Comparison of ENCODE assay signal across 8 mouse cellular contexts in the genomic region with DNA sequence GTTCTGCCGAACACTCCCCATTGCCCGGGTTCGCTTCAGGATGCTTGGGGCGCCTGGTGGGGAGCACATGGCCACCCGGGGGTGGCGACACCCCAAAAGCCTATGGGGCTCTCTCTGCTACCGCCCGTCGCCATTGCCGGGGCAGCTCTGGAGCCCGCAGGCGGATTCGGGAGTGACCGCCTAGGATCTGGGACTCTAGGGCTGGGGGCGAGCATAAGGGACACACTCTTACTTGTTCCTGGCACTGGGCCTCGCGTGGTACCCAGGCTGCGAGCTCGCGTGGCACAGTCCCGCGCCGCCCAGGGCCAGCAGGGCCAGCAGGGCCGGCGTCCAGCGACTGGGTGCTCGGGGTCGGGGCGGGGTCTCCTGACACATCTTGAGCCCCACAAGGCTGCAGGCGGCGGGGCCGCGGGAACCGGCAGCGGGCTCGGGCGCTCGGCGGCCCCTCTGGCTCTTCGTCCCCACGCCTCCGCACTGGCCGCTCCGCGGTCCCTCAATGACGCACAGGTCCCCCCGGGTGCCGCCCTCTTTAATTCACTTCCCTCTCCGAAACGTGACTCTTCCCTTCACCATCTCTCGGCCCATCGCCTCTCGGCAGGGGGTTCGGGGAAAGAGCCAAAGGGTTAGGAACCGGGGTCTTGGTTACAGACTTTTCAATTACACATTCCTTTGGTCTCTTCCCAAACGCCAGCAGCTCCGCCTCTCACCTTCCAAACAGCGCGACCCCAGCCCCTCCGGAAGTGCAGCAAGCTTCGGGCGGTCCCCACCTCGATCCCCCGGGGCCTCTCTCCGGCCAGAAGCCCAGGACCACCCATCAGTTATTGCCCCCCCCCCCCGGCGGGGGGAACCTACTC. TPM values are rescaled to one million over a fixed set of nuclear protein-coding genes. Genes with fewer than 3 reads are reported as not detected.
A peak's percentile ranks its signal among the peaks of the same experiment; 100 is the strongest.
DNase-seq lines count a peak whose midpoint lies in the region; ATAC-seq and TF ChIP-seq lines count a peak whose summit lies in the region.

No protein-coding gene starts in this region.

- TF ChIP-seq CTCF in C2C12 (IDR thresholded peaks at IDR 0.05; ENCODE audit: control insufficient read depth, insufficient read depth, insufficient read length) = no peak
- no peak for TF ChIP-seq CTCF in heart, postnatal 0 days (IDR thresholded peaks at IDR 0.05; ENCODE audit: low read depth)
- no peak for TF ChIP-seq CTCF in midbrain, postnatal 0 days (IDR thresholded peaks at IDR 0.05)

- H3K27ac ChIP-seq in heart, postnatal 0 days (ENCODE audit: low read depth) = peak overlapping the region; percentile 3; the same call in 1 of the 2 replicates
- H3K27ac ChIP-seq in liver, embryonic 11.5 days (ENCODE audit: low read depth, low read length) = peak overlapping the region; percentile 47
- H3K27ac ChIP-seq in midbrain, postnatal 0 days (ENCODE audit: low read depth, low read length) = no peak overlapping the region

- H3K4me2 ChIP-seq in heart, postnatal 0 days (ENCODE audit: low read depth, low read length) = peak overlapping the region; percentile 93
- peak overlapping the region; percentile 100 for H3K4me2 ChIP-seq in liver, embryonic 11.5 days
- H3K4me2 ChIP-seq in midbrain, postnatal 0 days (ENCODE audit: low read depth, low read length, poor library complexity, severe bottlenecking) = peak overlapping the region; percentile 100

- H3K9me3 ChIP-seq in heart, postnatal 0 days (replicated peaks; ENCODE audit: control insufficient read depth, low read length) = no peaks in the 10 kb centered on the region
- no peaks in the 10 kb centered on the region for H3K9me3 ChIP-seq in liver, embryonic 11.5 days (ENCODE audit: control insufficient read depth, low read length)
- no peaks in the 10 kb centered on the region for H3K9me3 ChIP-seq in midbrain, postnatal 0 days (ENCODE audit: low read length)

- no peaks in the 10 kb centered on the region for H3K79me3 ChIP-seq in C2C12 (ENCODE audit: low read depth)

- H3ac ChIP-seq in C2C12 (ENCODE audit: control insufficient read depth, insufficient read length, low read depth) = peak overlapping the region; percentile 42

- peak overlapping the region; percentile 2 for H3K4me3 ChIP-seq in C2C12 (ENCODE audit: insufficient read depth, poor library complexity, severe bottlenecking)
- peak overlapping the region; percentile 75 for H3K4me3 ChIP-seq in heart, postnatal 0 days (ENCODE audit: low read depth, low read length)
- peak overlapping the region; percentile 73 for H3K4me3 ChIP-seq in liver, embryonic 11.5 days (ENCODE audit: low read depth, low read length)
- H3K4me3 ChIP-seq in midbrain, postnatal 0 days (ENCODE audit: low read depth, low read length) = peak overlapping the region; percentile 63

- ATAC-seq in erythroid progenitor cell, adult 5-6 weeks (replicated peaks; ENCODE audit: low FRiP score, poor library complexity, severe bottlenecking) = peak; percentile 73
- ATAC-seq in heart, postnatal 0 days (ENCODE audit: insufficient read depth, low read depth) = peak; percentile 59
- ATAC-seq in liver, embryonic 11.5 days (replicated peaks; ENCODE audit: low FRiP score) = peak; percentile 63
- ATAC-seq in midbrain, postnatal 0 days (ENCODE audit: low FRiP score) = peak; percentile 58

- TF ChIP-seq EP300 in heart, postnatal 0 days (IDR thresholded peaks at IDR 0.05; ENCODE audit: low read depth) = no peak

- no peaks in the 10 kb centered on the region for H3K36me3 ChIP-seq in C2C12 (ENCODE audit: control insufficient read depth, insufficient read depth)
- no peaks in the 10 kb centered on the region for H3K36me3 ChIP-seq in heart, postnatal 0 days (replicated peaks; ENCODE audit: control insufficient read depth, insufficient read depth, low read length)
- H3K36me3 ChIP-seq in liver, embryonic 11.5 days (ENCODE audit: control insufficient read depth, insufficient read depth, low read length) = no peaks in the 10 kb centered on the region
- no peaks in the 10 kb centered on the region for H3K36me3 ChIP-seq in midbrain, postnatal 0 days (ENCODE audit: insufficient read depth, low read length)

- intact Hi-C loops in left cerebral cortex, postnatal 14 days (cut with DNase I) = loop anchor here (5.0 kb wide), 1 partner anchor 58 kb away; no protein-coding TSS in a partner anchor

- no peaks in the 10 kb centered on the region for H3K27me3 ChIP-seq in C2C12 (ENCODE audit: control insufficient read depth, insufficient read depth, insufficient read length)
- 0 out of 2 replicates have a peak, but pooled peaks cover 3% of the 10 kb centered on the region for H3K27me3 ChIP-seq in heart, postnatal 0 days (ENCODE audit: control insufficient read depth, insufficient read depth, low read length)
- peaks cover 5% of the 10 kb centered on the region; the same call in 1 of the 2 replicates for H3K27me3 ChIP-seq in liver, embryonic 11.5 days (replicated peaks; ENCODE audit: control insufficient read depth, insufficient read depth, low read length)
- peaks cover 20% of the 10 kb centered on the region for H3K27me3 ChIP-seq in midbrain, postnatal 0 days (ENCODE audit: insufficient read depth, low read length)

- WGBS in heart, postnatal 0 days = under 1% methylated on average over 58 of the region's 67 CpGs
- under 1% methylated on average over 67 of the region's 67 CpGs for WGBS in liver, embryonic 11.5 days
- whole genome bisulfite sequencing in midbrain, postnatal 0 days = under 1% methylated on average over 65 of the region's 67 CpGs

- DNase-seq in Muller cell, postnatal 12 days (ENCODE audit: inconsistent ontology term) = peak; percentile 65
- DNase-seq in heart, postnatal 0 days (ENCODE audit: low spot score) = peak; percentile 31
- DNase-seq in liver, embryonic 11.5 days (ENCODE audit: low spot score) = peak; percentile 66
- no peak for DNase-seq in midbrain, postnatal 0 days (ENCODE audit: low spot score)
- peak; percentile 58 for DNase-seq in testis, postnatal 10 days (ENCODE audit: low spot score)
- DNase-seq in left cerebral cortex, postnatal 14 days (ENCODE audit: low spot score in 2 of 2) = no peak

- peak overlapping the region; percentile 74 for H3K9ac ChIP-seq in heart, postnatal 0 days (replicated peaks; ENCODE audit: low read depth, low read length)
- peak overlapping the region; percentile 88 for H3K9ac ChIP-seq in liver, embryonic 11.5 days (ENCODE audit: low read depth, low read length)
- H3K9ac ChIP-seq in midbrain, postnatal 0 days (replicated peaks; ENCODE audit: low read length, poor library complexity, severe bottlenecking) = peak overlapping the region; percentile 52

- H3K4me1 ChIP-seq in heart, postnatal 0 days (ENCODE audit: control insufficient read depth, insufficient read depth) = peaks cover 17% of the 10 kb centered on the region
- H3K4me1 ChIP-seq in liver, embryonic 11.5 days (replicated peaks; ENCODE audit: control insufficient read depth, insufficient read depth, low read length) = peaks cover 11% of the 10 kb centered on the region
- H3K4me1 ChIP-seq in midbrain, postnatal 0 days (ENCODE audit: insufficient read depth, low read length) = peaks cover 8% of the 10 kb centered on the region; the same call in 1 of the 2 replicates

- no peaks in the 10 kb centered on the region for H3K79me2 ChIP-seq in C2C12 (ENCODE audit: control insufficient read depth, insufficient read depth)

TF ChIP-seq in C2C12, 6 proteins besides CTCF, POLR2A, EP300 and RAD21:
- no peak for TF ChIP-seq FOSL1 (IDR thresholded peaks at IDR 0.05; ENCODE audit: insufficient read depth, low read length, poor library complexity, severe bottlenecking)
- TF ChIP-seq USF1 (IDR thresholded peaks at IDR 0.05; ENCODE audit: low read depth) = no peak
- TF ChIP-seq MYOG (IDR thresholded peaks at IDR 0.05; ENCODE audit: control insufficient read depth, extremely low read depth, insufficient read length) = no peak
- no peak for TF ChIP-seq MAX (IDR thresholded peaks at IDR 0.05)
- TF ChIP-seq CEBPB (IDR thresholded peaks at IDR 0.05; ENCODE audit: low read depth) = no peak
- no peak for TF ChIP-seq MYOD1 (IDR thresholded peaks at IDR 0.05; ENCODE audit: control insufficient read depth, insufficient read length, low read depth)

RNA-seq across cellular contexts. Expression of a gene that starts 1.1 kb away (rescaled TPM):
- polyA plus RNA-seq in C2C12 (2012; fragmentation: generic; extraction: Trizol) = 7.9 TPM
- 98.7 and 158 TPM in 2 replicates for total RNA-seq in erythroid progenitor cell, adult 5-6 weeks (2015; ENCODE audit: low replicate concordance)
- 88.5 and 131 TPM in 2 replicates for total RNA-seq in erythroid progenitor cell, adult 5-6 weeks (2017; ENCODE audit: low replicate concordance)
- 86.4 and 107 TPM in 2 replicates for total RNA-seq in heart, postnatal 0 days (2014; rRNA removed; ENCODE audit: low replicate concordance)
- 58.5 and 65.3 TPM in 2 replicates for polyA plus RNA-seq in heart, postnatal 0 days (2015; fragmentation: Nextera tagmentation; extraction: Ambion mirVana)
- 31.3 and 33.4 TPM in 2 replicates for polyA plus RNA-seq in liver, embryonic 11.5 days (2014; fragmentation: Nextera tagmentation; extraction: Ambion mirVana)
- 1.9 and 3.7 TPM in 2 replicates for total RNA-seq in midbrain, postnatal 0 days (2014; rRNA removed)
- 0.93 and 2.2 TPM in 2 replicates for polyA plus RNA-seq in midbrain, postnatal 0 days (2015; fragmentation: Nextera tagmentation; extraction: Ambion mirVana)
- 1 to 10 TPM; 2.2 to 2.6 TPM for total RNA-seq in left cerebral cortex, postnatal 14 days (2021)

Comparison
In these comparisons a context has a peak if more than half of its experiments do, and no peak if none do; other contexts are left out.
1. H3K4me3 ChIP-seq: peak in every context shown above with its lines; median percentile 75 in heart, postnatal 0 days; 73 in liver, embryonic 11.5 days; 63 in midbrain, postnatal 0 days; 2 in C2C12.
2. DNase-seq: peak in Muller cell, postnatal 12 days (single experiment), heart, postnatal 0 days (single experiment), liver, embryonic 11.5 days (single experiment) and testis, postnatal 10 days (single experiment); none in midbrain, postnatal 0 days (single experiment) and left cerebral cortex, postnatal 14 days (0 of 2).
3. RNA of a gene that starts 1.1 kb away (total RNA-seq): 88.5 to 158 TPM in erythroid progenitor cell, adult 5-6 weeks and 86.4 to 107 TPM in heart, postnatal 0 days; 2.2 to 2.6 TPM in left cerebral cortex, postnatal 14 days and 1.9 to 3.7 TPM in midbrain, postnatal 0 days; every median in the first group is over 10 times any median in the second.
4. Peak in every context shown above with its lines, with median percentiles within 50 percentile points of each other: ATAC-seq, H3K4me2 ChIP-seq and H3K9ac ChIP-seq.